Mouse (Mus musculus): Measurements from ENCODE around the gene Erbb2.

GRCm38 (mm10) chr11:98469761-98470714, 57.8 kb downstream of the Erbb2 start:
- TF ChIP-seq GATA1 (IDR thresholded peaks at IDR 0.05; ENCODE audit: borderline replicate concordance, low read length) (no peak), FLI1 (IDR thresholded peaks at IDR 0.05; ENCODE audit: low read length) (no peak)
